Mouse (Mus musculus) megakaryocyte, embryonic 14.5 days (primary cell): Measurements from ENCODE around the gene Krtap1-3.

Experiments used
- FLI1 ChIP-seq: IDR thresholded peaks from 2 replicates; pipeline ENCODE4 v1.6.1; 2012; ENCODE audit warnings: low read length, inconsistent platforms, mixed read lengths
- GATA1 ChIP-seq: IDR thresholded peaks from 3 replicates; pipeline ENCODE4 v1.6.1; 2012; ENCODE audit warnings: mixed read lengths, low read length, inconsistent platforms, borderline replicate concordance

DNA sequence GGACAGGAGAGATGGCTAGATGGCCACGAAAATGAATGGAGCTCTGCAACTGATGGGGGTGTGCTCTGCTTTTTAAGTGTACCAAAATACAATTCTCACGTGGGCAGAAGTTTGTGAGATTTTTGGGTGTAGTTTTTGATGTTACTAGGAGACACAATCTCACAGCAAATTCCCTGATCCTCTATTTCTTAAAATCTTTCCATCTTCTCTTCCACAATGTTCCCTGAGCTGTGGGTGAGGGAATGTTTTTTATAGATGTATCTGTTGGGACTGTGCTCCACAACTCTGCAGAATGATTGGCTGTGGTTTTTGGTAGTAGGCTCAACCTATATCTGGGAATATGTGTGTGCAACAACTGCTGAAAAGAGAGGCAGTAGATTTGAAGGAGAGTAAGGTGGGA is 42.2 kb upstream of the Krtap1-3 start:
- TF ChIP-seq GATA1 (no peak), FLI1 (no peak)
